Mouse (Mus musculus) CH12.LX (cell line): ENCODE measurements around the gene Igf1r. TPM values are rescaled to one million over a fixed set of nuclear protein-coding genes. Genes with fewer than 3 reads are reported as not detected.

ENCODE experiments used
- DNase-seq: peaks from one replicate; pipeline ENCODE4 v3.0.0-alpha.2; 2013; ENCODE audit errors: extremely low read depth
- H3K27ac ChIP-seq: 2 replicates; pipeline ENCODE4 v1.5.1; 2012; ENCODE audit warnings: low read depth, mild to moderate bottlenecking, control low read depth, moderate library complexity; ENCODE audit not compliant: insufficient read depth
- H3K27me3 ChIP-seq: replicated peaks from 2 replicates; pipeline ENCODE3; 2012; ENCODE audit warnings: inconsistent platforms
- H3K36me3 ChIP-seq, 2 experiments: replicated peaks in 1 of 2; 2 replicates each; pipeline versions ENCODE3 to v1.6.1; 2012; ENCODE audit warnings: inconsistent platforms in 1 of 2, low read length in 1 of 2, mild to moderate bottlenecking in 1 of 2, mixed read lengths in 1 of 2, moderate library complexity in 1 of 2; ENCODE audit not compliant: control insufficient read depth in 1 of 2, insufficient read depth in 1 of 2
- H3K4me1 ChIP-seq, 2 experiments: 2 replicates each; pipeline ENCODE4 v1.6.1; 2012; ENCODE audit warnings: inconsistent platforms in 1 of 2, moderate library complexity in 1 of 2; ENCODE audit not compliant: insufficient read depth in 2 of 2, control insufficient read depth in 1 of 2
- H3K4me2 ChIP-seq: 2 replicates; pipeline ENCODE4 v1.6.1; 2012; ENCODE audit warnings: low read depth, mild to moderate bottlenecking, control low read depth; ENCODE audit not compliant: poor library complexity, insufficient read depth, severe bottlenecking
- H3K4me3 ChIP-seq, 3 experiments: fragments of 150-350 bp in 1 of 3; sonication (generic) in 1 of 3; replicated peaks in 1 of 3; 2 replicates each; pipeline versions ENCODE3 to v1.5.1; 2011 to 2012; ENCODE audit warnings: low read depth in 2 of 3, low read length in 2 of 3, mild to moderate bottlenecking in 2 of 3, moderate library complexity in 2 of 3, control low read depth in 1 of 3, improper control_type of control experiment in 1 of 3, inconsistent platforms in 1 of 3, mixed read lengths in 1 of 3; ENCODE audit not compliant: poor library complexity in 1 of 3
- H3K79me2 ChIP-seq: replicated peaks from 2 replicates; pipeline ENCODE4 v1.6.1; 2012; ENCODE audit warnings: mild to moderate bottlenecking, moderate library complexity; ENCODE audit not compliant: control insufficient read depth, poor library complexity, insufficient read depth, severe bottlenecking; ENCODE audit errors: extremely low read depth
- H3K9ac ChIP-seq: 2 replicates; pipeline ENCODE4 v1.6.1; 2012; ENCODE audit warnings: low read depth, mild to moderate bottlenecking, control low read depth, moderate library complexity; ENCODE audit not compliant: insufficient read depth
- H3K9me3 ChIP-seq: replicated peaks from 2 replicates; pipeline ENCODE3; 2012; ENCODE audit warnings: low read length, inconsistent platforms, mixed read lengths
- CHD1 ChIP-seq: IDR thresholded peaks from 2 replicates; pipeline ENCODE4 v1.6.1; 2012; ENCODE audit warnings: low read depth, low read length, improper control_type of control experiment, inconsistent platforms
- CTCF ChIP-seq, 2 experiments: IDR thresholded peaks in 1 of 2; conservative IDR thresholded peaks in 1 of 2; 2 replicates each; pipeline ENCODE4 v1.5.1; 2011 to 2012; ENCODE audit warnings: low read depth in 2 of 2, low read length in 2 of 2, improper control_type of control experiment in 1 of 2, inconsistent platforms in 1 of 2, mild to moderate bottlenecking in 1 of 2, moderate library complexity in 1 of 2
- ELF1 ChIP-seq: IDR thresholded peaks from 2 replicates; pipeline ENCODE4 v1.6.1; 2014; ENCODE audit warnings: low read depth, mild to moderate bottlenecking, inconsistent platforms, low read length, improper control_type of control experiment
- EP300 ChIP-seq: IDR thresholded peaks from 2 replicates; pipeline ENCODE4 v1.6.1; 2011; ENCODE audit warnings: low read length, improper control_type of control experiment
- ETS1 ChIP-seq: conservative IDR thresholded peaks from 2 replicates; pipeline ENCODE4 v1.6.1; 2012; ENCODE audit warnings: low read depth, mild to moderate bottlenecking, inconsistent platforms, low read length, improper control_type of control experiment, moderate library complexity
- HCFC1 ChIP-seq: IDR thresholded peaks from 2 replicates; pipeline ENCODE4 v1.6.1; 2012; ENCODE audit warnings: low read depth, mild to moderate bottlenecking, inconsistent platforms, low read length, improper control_type of control experiment
- JUND ChIP-seq: conservative IDR thresholded peaks from 2 replicates; pipeline ENCODE4 v1.6.1; 2011; ENCODE audit warnings: low read depth, low read length, improper control_type of control experiment
- KAT2A ChIP-seq: IDR thresholded peaks from 2 replicates; pipeline ENCODE4 v1.6.1; 2012; ENCODE audit warnings: low read length, improper control_type of control experiment, inconsistent platforms; ENCODE audit not compliant: insufficient replicate concordance
- MAFK ChIP-seq: IDR thresholded peaks from 2 replicates; pipeline ENCODE4 v1.6.1; 2011; ENCODE audit warnings: low read length, improper control_type of control experiment; ENCODE audit not compliant: insufficient replicate concordance
- MAX ChIP-seq: IDR thresholded peaks from 2 replicates; pipeline ENCODE4 v1.6.1; 2011; ENCODE audit warnings: low read length, improper control_type of control experiment
- MAZ ChIP-seq: IDR thresholded peaks from 2 replicates; pipeline ENCODE4 v1.6.1; 2012; ENCODE audit warnings: low read depth, mild to moderate bottlenecking, inconsistent platforms, low read length, improper control_type of control experiment, moderate library complexity
- MEF2A ChIP-seq: IDR thresholded peaks from 2 replicates; pipeline ENCODE4 v1.6.1; 2014; ENCODE audit warnings: low read depth, mild to moderate bottlenecking, inconsistent platforms, low read length, improper control_type of control experiment, borderline replicate concordance
- MXI1 ChIP-seq: IDR thresholded peaks from 2 replicates; pipeline ENCODE4 v1.6.1; 2011; ENCODE audit warnings: mild to moderate bottlenecking, low read depth, low read length, improper control_type of control experiment
- MYC ChIP-seq: IDR thresholded peaks from 2 replicates; pipeline ENCODE4 v1.6.1; 2011; ENCODE audit warnings: low read depth, mild to moderate bottlenecking, improper control_type of control experiment, low read length
- POLR2A ChIP-seq: IDR thresholded peaks from 2 replicates; pipeline ENCODE4 v1.6.1; 2011; ENCODE audit warnings: low read depth, mild to moderate bottlenecking, improper control_type of control experiment, low read length
- RAD21 ChIP-seq: IDR thresholded peaks from 2 replicates; pipeline ENCODE4 v1.6.1; 2011; ENCODE audit warnings: low read depth, mild to moderate bottlenecking, low read length, improper control_type of control experiment, moderate library complexity
- SIN3A ChIP-seq: IDR thresholded peaks from 2 replicates; pipeline ENCODE4 v1.6.1; 2012; ENCODE audit warnings: low read length, improper control_type of control experiment, inconsistent platforms
- TBP ChIP-seq: conservative IDR thresholded peaks from 2 replicates; pipeline ENCODE4 v1.6.1; 2011; ENCODE audit warnings: low read depth, low read length, improper control_type of control experiment
- TCF12 ChIP-seq: IDR thresholded peaks from 2 replicates; pipeline ENCODE4 v1.6.1; 2014; ENCODE audit warnings: low read depth, mild to moderate bottlenecking, inconsistent platforms, low read length, improper control_type of control experiment
- UBTF ChIP-seq: IDR thresholded peaks from 2 replicates; pipeline ENCODE4 v1.6.1; 2012; ENCODE audit warnings: low read depth, mild to moderate bottlenecking, inconsistent platforms, low read length, improper control_type of control experiment, moderate library complexity
- USF2 ChIP-seq: conservative IDR thresholded peaks from 2 replicates; pipeline ENCODE4 v1.6.1; 2011; ENCODE audit warnings: low read depth, low read length, improper control_type of control experiment
- ZC3H11A ChIP-seq: IDR thresholded peaks from 2 replicates; pipeline ENCODE4 v1.6.1; 2012; ENCODE audit warnings: low read depth, mild to moderate bottlenecking, inconsistent platforms, low read length, improper control_type of control experiment
- ZMIZ1 ChIP-seq: IDR thresholded peaks from 2 replicates; pipeline ENCODE4 v1.6.1; 2012; ENCODE audit warnings: low read depth, mild to moderate bottlenecking, inconsistent platforms, low read length, improper control_type of control experiment
- dilution Hi-C: fragments of 300-500 bp; cut with MboI; formaldehyde crosslinking; loops from 2 replicates; pipeline ENCODE4 v1.14.3; 2020; ENCODE audit warnings: low sequenced_read_pairs; ENCODE audit not compliant: extremely low pct_unique_long_range_greater_than_20kb, extremely low pct_ligation_motif_present
- in situ Hi-C: fragments of 300-500 bp; cut with MboI; formaldehyde crosslinking; loops from 3 replicates; pipeline ENCODE4 v1.14.3; 2019; ENCODE audit warnings: low sequenced_read_pairs, low pct_ligation_motif_present, low pct_unique_long_range_greater_than_20kb, mixed read lengths
- polyA plus RNA-seq: library from polyadenylated mRNA; unstranded; fragments of >175 nt; gene quantifications from 2 replicates; pipeline ENCODE4 v1.2.1, GENCODE M21; 2012; ENCODE audit warnings: low read depth; ENCODE audit not compliant: insufficient read length
- total RNA-seq, 2 experiments: library from RNA; depleted of rRNA; stranded (reverse); fragments of 300-350 nt in 1 of 2; fragments of >200 nt in 1 of 2; gene quantifications; 2 replicates each; pipeline ENCODE4 v1.2.3; 2012 to 2014

Gene Igf1r
- total and polyA plus RNA-seq, 3 experiments: 0.19 to 1.6 (median 0.29) TPM

DNA sequence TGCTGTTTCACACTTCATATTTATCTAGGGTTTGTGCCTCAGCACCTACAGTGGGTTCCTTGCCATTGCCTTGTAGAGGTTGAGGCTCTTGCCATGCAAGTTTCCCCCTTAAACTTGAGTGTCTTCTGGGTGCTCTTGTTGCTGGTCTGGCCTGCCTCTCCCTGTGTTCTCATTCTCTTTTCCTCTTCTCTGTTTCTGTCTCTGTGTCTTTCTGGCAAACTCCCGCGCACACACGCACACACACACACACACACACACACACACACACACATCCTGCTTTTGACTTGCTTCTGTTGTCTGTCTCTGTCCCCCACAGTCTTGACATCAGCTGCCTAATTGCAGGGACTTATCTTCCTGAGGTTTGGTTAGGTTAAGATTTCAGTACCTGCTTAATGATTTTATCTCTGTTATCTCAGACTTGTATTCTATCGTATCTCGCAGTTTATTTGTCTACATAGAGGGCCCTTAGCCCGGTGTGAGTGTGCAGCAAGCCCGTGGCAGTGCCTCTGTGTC lies 41.8 kb downstream of the Igf1r start:
- dilution Hi-C loops: no loop called here
- peaks cover 55% of the 10 kb centered on the region for H3K27me3 ChIP-seq
- no peaks in the 10 kb centered on the region for H3K9me3 ChIP-seq
- DNase-seq: no peak
- H3K4me2 ChIP-seq: no peak overlapping the region
- in situ Hi-C loops: no loop called here
- no peak overlapping the region for H3K4me3 ChIP-seq
- TF ChIP-seq MEF2A: no peak
- no peak for TF ChIP-seq TCF12
- no peak for TF ChIP-seq HCFC1
- no peak for TF ChIP-seq CTCF (conservative IDR thresholded peaks at IDR 0.05 in 1 of 2, IDR thresholded peaks at IDR 0.05 in 1 of 2; ENCODE audit: low read depth in 2 of 2, low read length in 2 of 2)
- TF ChIP-seq KAT2A: no peak
- TF ChIP-seq RAD21: no peak
- TF ChIP-seq ZMIZ1: no peak
- no peak for TF ChIP-seq JUND
- no peaks in the 10 kb centered on the region for H3K4me1 ChIP-seq
- no peak overlapping the region for H3K27ac ChIP-seq
- no peak overlapping the region for H3K9ac ChIP-seq
- H3K79me2 ChIP-seq: no peaks in the 10 kb centered on the region
- no peaks in the 10 kb centered on the region for H3K36me3 ChIP-seq

GRCm38 (mm10) chr7:67995276-67995675 lies 42.6 kb downstream of the Igf1r start:
- TF ChIP-seq POLR2A (no peak), TBP (no peak), ELF1 (no peak), USF2 (no peak), ZMIZ1 (no peak), EP300 (no peak), CHD1 (no peak), ETS1 (no peak), MYC (no peak), MAX (no peak), MAFK (no peak), MXI1 (no peak), MAZ (no peak), ZC3H11A (no peak), UBTF (no peak), SIN3A (no peak)
- Histone ChIP-seq H3K36me3 (no peaks in the 10 kb centered on the region), H3K79me2 (no peaks in the 10 kb centered on the region), H3K4me1 (no peaks in the 10 kb centered on the region), H3K9me3 (no peaks in the 10 kb centered on the region), H3K9ac (no peak overlapping the region), H3K4me3 (no peak overlapping the region), H3K4me2 (no peak overlapping the region), H3K27ac (no peak overlapping the region), H3K27me3 (peaks cover 54% of the 10 kb centered on the region)
- in situ Hi-C loops: no loop called here
- dilution Hi-C loops: no loop called here
- no peak for DNase-seq
